Mouse (Mus musculus) liver, postnatal 0 days (tissue): Measurements from ENCODE around the gene Ubash3b. TPM values are rescaled to one million over a fixed set of nuclear protein-coding genes. Genes with fewer than 3 reads are reported as not detected.
A peak's percentile ranks its signal among the peaks of the same experiment; 100 is the strongest.

ENCODE experiments used
- ATAC-seq: fragments of 200-750 bp; cut with Nextera tagmentation; 2 replicates; pipeline ENCODE4 v1.8.0; 2017; ENCODE audit warnings: mild to moderate bottlenecking, moderate library complexity
- DNase-seq: peaks from one replicate; pipeline ENCODE4 v3.0.0-alpha.2; 2016
- H3K27ac ChIP-seq: fragments of 300-500 bp; sonication (generic); 2 replicates; pipeline ENCODE4 v1.5.1; 2014; ENCODE audit warnings: antibody characterized with exemption, moderate library complexity, mild to moderate bottlenecking, low read depth
- H3K27me3 ChIP-seq: fragments of 300-500 bp; sonication (generic); 2 replicates; pipeline ENCODE4 v1.6.1; 2014; ENCODE audit warnings: low read length, control low read depth, mixed read lengths; ENCODE audit not compliant: insufficient read depth
- H3K36me3 ChIP-seq: fragments of 300-500 bp; sonication (generic); replicated peaks from 2 replicates; pipeline ENCODE4 v1.6.1; 2014; ENCODE audit warnings: mild to moderate bottlenecking, control low read depth, low read length, moderate library complexity, mixed read lengths; ENCODE audit not compliant: insufficient read depth
- H3K4me1 ChIP-seq: fragments of 300-500 bp; sonication (generic); 2 replicates; pipeline ENCODE4 v1.6.1; 2014; ENCODE audit warnings: antibody characterized with exemption, mild to moderate bottlenecking, control low read depth; ENCODE audit not compliant: insufficient read depth
- H3K4me2 ChIP-seq: fragments of 300-500 bp; sonication (generic); 2 replicates; pipeline ENCODE4 v1.6.1; 2014; ENCODE audit warnings: low read depth, mild to moderate bottlenecking, low read length, moderate library complexity, mixed read lengths
- H3K4me3 ChIP-seq: fragments of 300-500 bp; sonication (generic); 2 replicates; pipeline ENCODE4 v1.5.1; 2014; ENCODE audit warnings: low read depth, low read length
- H3K9ac ChIP-seq: fragments of 300-500 bp; sonication (generic); replicated peaks from 2 replicates; pipeline ENCODE4 v1.6.1; 2014; ENCODE audit warnings: mild to moderate bottlenecking, moderate library complexity
- H3K9me3 ChIP-seq: fragments of 300-500 bp; sonication (generic); 2 replicates; pipeline ENCODE4 v1.6.1; 2016; ENCODE audit warnings: mild to moderate bottlenecking, control low read depth, low read length, mixed read lengths
- CTCF ChIP-seq: sonication (generic); IDR thresholded peaks from 2 replicates; pipeline ENCODE4 v1.5.1; 2016; ENCODE audit warnings: antibody characterized with exemption, low read depth
- EP300 ChIP-seq: IDR thresholded peaks from 2 replicates; pipeline ENCODE4 v1.6.1; 2016; ENCODE audit warnings: antibody characterized with exemption, low read depth, mild to moderate bottlenecking
- WGBS: fragments of 180-500 bp; shearing (Covaris S2); extraction: QIAGEN DNeasy Blood & Tissue Kit; methylation state at CpG from one replicate; pipeline ENCODE4 v1.1.7; 2014; ENCODE audit not compliant: insufficient replicate concordance; 5-methylcytosine and 5-hydroxymethylcytosine counted together
- polyA plus RNA-seq: library from polyadenylated mRNA; unstranded; fragments of >200 nt; fragmentation: Nextera tagmentation; extraction: Ambion mirVana; gene quantifications from 2 replicates; pipeline ENCODE4 v1.2.1, GENCODE M21; 2015

Ubash3b gene
- polyA plus RNA-seq, 1 experiment from 2014 or later: 6.6 TPM

DNA sequence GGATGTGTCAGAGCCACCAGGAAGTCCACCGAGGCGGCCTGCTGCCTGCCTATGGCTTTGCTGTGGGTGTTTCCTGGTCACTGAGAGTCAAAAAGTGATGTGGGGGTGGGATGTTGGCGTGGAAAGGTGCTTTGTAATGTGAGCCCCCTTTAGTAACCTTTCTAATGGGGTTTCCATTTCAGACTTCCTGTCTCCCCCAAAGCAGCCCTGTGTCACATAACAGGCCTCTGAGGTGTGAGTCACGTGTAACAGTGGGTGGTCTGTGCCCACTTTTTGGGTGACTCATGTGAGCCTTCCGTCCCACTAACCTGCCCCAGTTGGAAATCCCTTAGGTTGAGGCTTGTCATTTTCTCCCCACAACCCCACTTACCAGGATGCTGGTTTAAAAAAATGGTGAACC, 167.4 kb downstream of the Ubash3b start:
- Histone ChIP-seq H3K36me3 (no peaks in the 10 kb centered on the region), H3K9me3 (no peaks in the 10 kb centered on the region), H3K4me3 (no peak overlapping the region), H3K27me3 (no peaks in the 10 kb centered on the region), H3K9ac (no peak overlapping the region), H3K4me2 (no peak overlapping the region), H3K27ac (no peak overlapping the region), H3K4me1 (no peaks in the 10 kb centered on the region)
- no peak for TF ChIP-seq EP300
- no peak for TF ChIP-seq CTCF
- DNase-seq (no peak), ATAC-seq (no peak)
- WGBS: 65% methylated on average over 5 of the region's 5 CpGs

DNA sequence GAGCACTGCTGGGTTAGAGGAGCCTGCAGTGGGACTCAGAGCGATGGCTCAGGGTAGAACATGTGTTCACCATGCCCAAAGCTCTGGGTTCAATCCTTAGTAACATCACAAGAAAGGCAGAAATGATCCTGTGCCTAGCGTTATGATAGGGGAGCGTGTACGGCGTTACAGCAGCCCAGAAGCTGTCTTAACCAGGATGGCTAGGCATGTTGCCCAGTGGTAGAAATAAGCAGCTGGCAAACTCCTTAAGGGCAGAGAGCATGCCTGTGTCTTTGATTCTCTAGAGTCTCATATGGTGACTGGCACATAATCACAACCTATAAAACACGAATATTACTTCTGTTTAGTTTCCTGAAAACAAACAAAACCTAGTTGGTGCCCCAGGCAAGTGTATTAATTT, 170.0 kb downstream of the Ubash3b start:
- DNase-seq (no peak), ATAC-seq (no peak)
- Histone ChIP-seq H3K4me3 (no peak overlapping the region), H3K9ac (no peak overlapping the region), H3K27ac (no peak overlapping the region), H3K4me1 (no peaks in the 10 kb centered on the region), H3K4me2 (no peak overlapping the region), H3K27me3 (no peaks in the 10 kb centered on the region), H3K9me3 (no peaks in the 10 kb centered on the region), H3K36me3 (no peaks in the 10 kb centered on the region)
- 89% methylated on average over 6 of the region's 6 CpGs for WGBS
- TF ChIP-seq EP300: no peak
- no peak for TF ChIP-seq CTCF

DNA sequence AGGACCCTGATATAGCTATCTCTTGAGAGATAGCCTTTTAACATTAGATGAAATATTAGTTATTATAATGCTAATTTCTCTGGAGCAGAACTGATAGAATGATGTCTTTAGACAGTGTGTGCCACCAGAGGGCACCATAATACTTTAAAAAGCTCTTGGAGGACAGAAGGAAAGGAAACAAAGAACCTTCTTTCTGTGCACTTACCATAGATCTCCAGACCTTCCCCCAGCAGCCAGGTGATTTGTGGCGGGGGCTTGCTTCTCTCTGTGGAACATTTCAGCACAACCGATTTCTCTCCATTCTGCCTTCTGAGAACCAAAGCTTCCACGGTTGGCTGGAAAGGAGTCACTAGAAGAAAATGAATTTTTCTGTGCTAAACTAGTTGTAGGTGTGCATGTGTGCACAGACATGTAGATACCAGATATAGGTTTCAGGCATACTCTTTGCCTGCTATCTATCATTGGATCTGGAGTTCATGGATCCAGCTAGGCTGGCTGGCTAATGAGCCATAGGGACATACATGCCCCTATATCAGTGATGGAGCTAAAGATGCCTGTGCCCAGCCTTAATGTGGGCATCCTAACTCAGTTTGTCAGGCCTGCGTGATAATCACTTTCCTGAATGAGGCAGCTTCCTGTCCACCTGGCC, 171.4 kb downstream of the Ubash3b start:
- ATAC-seq (no peak), DNase-seq (peak; percentile 35)
- Histone ChIP-seq H3K27ac (no peak overlapping the region), H3K4me1 (no peaks in the 10 kb centered on the region), H3K27me3 (no peaks in the 10 kb centered on the region), H3K9me3 (no peaks in the 10 kb centered on the region), H3K4me2 (no peak overlapping the region), H3K36me3 (no peaks in the 10 kb centered on the region), H3K4me3 (no peak overlapping the region), H3K9ac (no peak overlapping the region)
- TF ChIP-seq CTCF (peak; percentile 61), EP300 (no peak)
- 36% methylated on average over 4 of the region's 4 CpGs for WGBS

DNA sequence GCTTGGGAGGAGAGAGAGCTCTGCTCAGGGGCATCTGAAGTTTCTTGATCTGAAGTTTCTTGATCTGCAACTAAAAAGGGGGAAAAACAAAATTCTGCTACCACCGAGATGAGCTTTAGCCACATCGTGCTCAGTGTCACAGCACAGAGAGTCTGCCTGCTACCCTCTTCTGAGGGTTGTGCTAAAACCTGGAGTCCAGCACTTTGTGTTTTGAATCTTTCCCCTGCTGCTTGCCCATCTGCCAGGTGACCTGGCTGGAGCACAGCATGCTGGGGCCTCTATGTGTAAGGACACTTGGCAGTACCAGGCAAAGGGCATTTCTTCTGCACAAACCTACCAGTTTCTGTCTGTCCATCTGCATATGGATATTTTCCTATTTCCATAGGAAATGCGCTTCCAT, 177.2 kb downstream of the Ubash3b start:
- no peak overlapping the region for H3K4me3 ChIP-seq
- no peaks in the 10 kb centered on the region for H3K36me3 ChIP-seq
- WGBS: 61% methylated on average over 3 of the region's 3 CpGs
- DNase-seq: no peak
- H3K9me3 ChIP-seq: no peaks in the 10 kb centered on the region
- ATAC-seq: no peak
- H3K4me2 ChIP-seq: no peak overlapping the region
- no peaks in the 10 kb centered on the region for H3K4me1 ChIP-seq
- H3K27me3 ChIP-seq: no peaks in the 10 kb centered on the region
- no peak for TF ChIP-seq CTCF
- no peak overlapping the region for H3K27ac ChIP-seq
- H3K9ac ChIP-seq: no peak overlapping the region

DNA sequence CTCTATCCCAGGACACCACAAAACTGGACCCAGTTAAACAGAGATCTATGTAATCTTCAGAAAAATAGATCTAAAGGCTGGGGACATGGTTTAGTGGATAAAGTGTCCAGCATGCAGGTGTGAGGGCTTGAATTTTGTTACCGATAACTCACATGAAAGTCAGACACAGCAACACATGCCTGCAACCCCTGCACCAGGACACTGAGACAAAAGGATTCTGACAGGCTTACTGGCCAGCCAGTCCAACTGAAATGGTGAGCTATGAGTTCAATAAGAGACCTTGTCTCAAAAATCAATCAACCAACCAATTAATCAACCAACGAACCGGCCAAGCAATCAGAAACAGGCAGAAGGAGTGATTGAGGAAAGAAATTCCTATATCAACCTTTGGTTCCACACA, 177.7 kb downstream of the Ubash3b start:
- 87% methylated on average over 3 of the region's 3 CpGs for WGBS
- DNase-seq: no peak
- no peak for ATAC-seq
- no peaks in the 10 kb centered on the region for H3K9me3 ChIP-seq
- H3K36me3 ChIP-seq: no peaks in the 10 kb centered on the region
- no peak overlapping the region for H3K27ac ChIP-seq
- no peak overlapping the region for H3K4me3 ChIP-seq
- no peaks in the 10 kb centered on the region for H3K4me1 ChIP-seq
- H3K9ac ChIP-seq: no peak overlapping the region
- H3K27me3 ChIP-seq: no peaks in the 10 kb centered on the region
- TF ChIP-seq EP300: no peak
- no peak for TF ChIP-seq CTCF
- H3K4me2 ChIP-seq: no peak overlapping the region

DNA sequence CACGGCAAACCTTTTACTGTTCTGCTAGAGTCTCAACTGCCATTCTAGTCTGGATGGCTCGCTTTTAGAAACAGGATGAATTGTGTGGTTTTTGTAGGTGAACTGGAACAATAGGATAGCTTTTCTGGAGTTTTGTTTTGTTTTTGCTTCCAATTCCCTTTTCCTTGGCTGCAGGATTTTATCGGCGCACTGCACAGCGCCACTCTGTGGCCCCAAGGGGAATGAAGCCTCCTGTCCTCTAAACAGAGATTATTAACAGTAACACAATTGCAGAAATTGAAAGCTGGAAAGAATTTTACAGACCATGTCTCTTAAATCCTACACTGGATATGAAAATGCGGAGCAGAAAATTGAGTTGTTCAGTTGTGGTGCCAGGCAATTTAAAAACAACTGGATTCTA, 179.0 kb downstream of the Ubash3b start:
- H3K27me3 ChIP-seq: no peaks in the 10 kb centered on the region

More for the DNA sequence above, 179.0 kb downstream of the Ubash3b start:
- DNase-seq: no peak
- 31% methylated on average over 6 of the region's 6 CpGs for WGBS
- TF ChIP-seq EP300 (no peak), CTCF (peak; percentile 64)
- H3K36me3 ChIP-seq: no peaks in the 10 kb centered on the region
- H3K9me3 ChIP-seq: no peaks in the 10 kb centered on the region
- H3K4me1 ChIP-seq: no peaks in the 10 kb centered on the region
- H3K27ac ChIP-seq: no peak overlapping the region
- H3K9ac ChIP-seq: no peak overlapping the region
- no peak for ATAC-seq
- no peak overlapping the region for H3K4me3 ChIP-seq
- no peak overlapping the region for H3K4me2 ChIP-seq
